Mouse (Mus musculus) cerebellum, adult 9-10 months (tissue): ENCODE measurements at regions not wholly inside any gene's neighbourhood (a gene's known extent, or its start where the extent isn't known, plus 50 kb on each side); places are given as distances from the start of the nearest gene placed in this dataset.
"Not testable (repeated sequence)": the region's sequence is repeated elsewhere in the genome, so short reads cannot be mapped to it uniquely, and the experiment has no call there.

Experiments
- DNase-seq: peaks from one replicate; pipeline ENCODE4 v3.0.0; 2022

DNA sequence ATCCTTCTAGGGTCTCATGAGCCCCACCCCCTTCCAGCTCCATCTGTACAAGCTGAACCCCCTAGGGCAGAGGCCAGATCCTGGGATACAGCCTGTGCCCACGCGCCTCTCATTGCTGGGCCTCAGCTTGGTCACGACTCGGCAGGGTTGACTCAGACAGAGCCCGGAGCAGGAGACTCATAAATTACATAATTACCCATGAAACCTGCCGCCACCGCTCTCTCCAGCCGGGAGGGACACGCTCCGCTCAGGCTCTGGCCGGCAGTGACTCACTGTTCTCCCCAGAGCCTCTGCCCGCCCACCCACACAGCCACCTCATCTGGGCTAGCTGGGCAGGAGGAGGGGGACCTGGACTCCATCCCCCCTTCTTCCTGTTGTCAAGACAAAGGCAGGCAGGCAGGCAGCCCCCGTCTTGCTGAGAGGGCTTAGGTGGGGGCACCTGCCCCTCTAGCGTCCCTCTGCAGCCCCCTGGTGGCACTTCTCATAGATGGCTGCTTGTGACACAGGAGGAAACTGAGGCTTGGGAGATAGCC, 149.6 kb upstream of the Rtl1 start:
- peak; percentile 46 for DNase-seq

DNA sequence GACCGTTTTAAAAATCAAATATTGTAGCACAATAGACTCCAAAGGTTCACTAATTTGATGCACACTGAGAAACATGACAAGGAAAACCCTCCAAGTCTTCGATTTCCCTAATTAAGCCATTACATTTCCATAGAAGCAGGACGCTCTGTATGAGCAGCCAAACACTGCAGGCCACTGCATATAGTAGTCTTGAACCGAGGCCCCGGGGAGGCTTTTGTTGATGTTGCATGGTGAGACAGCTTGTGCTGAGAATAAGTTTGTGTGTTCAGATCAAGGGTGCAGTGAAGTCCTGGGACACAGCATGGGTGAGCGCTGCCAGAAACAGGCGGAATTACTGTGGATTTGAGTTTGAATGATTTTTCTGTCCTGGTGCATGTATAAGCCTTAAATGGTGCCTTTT, 154.9 kb upstream of the Rtl1 start:
- no peak for DNase-seq

DNA sequence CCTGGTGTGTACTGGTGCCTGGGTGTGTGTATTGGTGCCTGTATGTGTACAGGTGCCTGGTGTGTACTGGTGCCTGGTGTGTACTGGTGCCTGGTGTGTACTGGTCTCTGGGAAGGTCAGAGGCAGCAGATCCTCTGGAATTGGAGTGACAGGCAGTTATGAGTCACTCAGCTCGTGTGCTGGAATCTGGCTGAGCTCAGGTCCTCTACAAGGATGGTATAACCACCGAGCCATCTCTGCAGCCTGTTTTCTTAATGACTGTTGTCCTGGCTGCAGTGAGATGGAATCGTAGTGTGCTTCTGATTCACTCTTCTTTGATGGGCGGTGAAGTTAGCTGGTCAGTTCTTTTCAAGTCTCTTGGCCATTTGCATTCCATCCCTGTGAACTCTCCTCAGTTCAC, 164.2 kb upstream of the Rtl1 start:
- no peak for DNase-seq

DNA sequence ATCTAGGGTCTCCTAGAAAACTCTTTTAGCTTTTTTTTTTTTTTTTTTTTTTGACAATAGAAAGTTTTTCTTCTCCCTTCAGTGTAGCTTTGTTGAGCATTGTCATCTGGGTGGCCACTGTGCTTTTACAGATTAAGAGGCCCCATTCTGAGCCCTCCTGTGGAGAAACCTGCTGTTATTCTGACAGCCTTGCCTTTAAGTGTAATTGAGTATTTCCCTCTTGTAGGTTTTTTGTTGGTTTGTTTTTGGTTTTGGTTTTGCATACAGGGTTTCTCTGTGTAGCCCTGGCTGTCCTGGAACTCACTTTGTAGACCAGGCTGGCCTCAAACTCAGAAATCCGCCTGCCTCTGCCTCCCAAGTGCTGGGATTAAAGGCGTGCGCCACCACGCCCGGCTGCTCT, 166.5 kb upstream of the Rtl1 start:
- not testable (repeated sequence) for DNase-seq

DNA sequence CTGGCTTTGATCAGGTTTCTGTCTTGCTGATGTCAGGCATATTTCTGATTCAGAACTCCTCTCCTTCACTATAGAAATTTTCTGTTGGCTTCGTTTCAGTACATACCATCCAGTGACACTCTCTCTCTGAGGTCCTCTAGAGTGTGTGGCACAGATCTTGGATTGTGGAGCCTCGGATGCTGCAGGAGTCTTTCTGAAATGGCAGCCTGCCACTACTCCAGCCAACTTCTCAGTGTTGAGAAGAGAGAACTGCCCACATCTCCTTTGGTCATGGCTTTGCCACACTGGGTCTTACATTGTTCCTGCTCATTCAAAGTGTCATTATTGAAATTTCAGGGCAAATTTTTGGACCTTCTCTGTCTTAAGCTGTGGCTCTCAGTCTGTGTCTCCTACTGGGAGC, 172.4 kb upstream of the Rtl1 start:
- no peak for DNase-seq

DNA sequence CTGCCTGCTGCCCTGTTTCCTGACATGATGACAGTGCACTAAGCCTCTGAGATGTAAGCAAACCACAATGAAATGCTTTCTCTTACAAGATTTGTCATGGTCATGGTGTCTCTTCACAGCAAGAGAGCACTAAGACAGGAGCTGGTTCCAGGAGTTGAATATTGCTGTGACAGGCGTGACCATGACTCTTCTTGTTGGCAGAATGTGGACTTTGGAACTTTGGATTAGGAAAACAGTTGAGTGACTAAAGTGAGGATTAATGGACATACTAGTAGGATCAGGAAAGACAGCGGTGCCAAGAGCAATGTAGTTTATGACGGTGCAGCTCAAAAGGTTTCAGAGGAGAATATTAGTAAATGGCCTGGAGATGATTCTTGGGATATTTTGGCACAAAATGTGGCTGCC, 173.8 kb upstream of the Rtl1 start:
- DNase-seq, result no peak

DNA sequence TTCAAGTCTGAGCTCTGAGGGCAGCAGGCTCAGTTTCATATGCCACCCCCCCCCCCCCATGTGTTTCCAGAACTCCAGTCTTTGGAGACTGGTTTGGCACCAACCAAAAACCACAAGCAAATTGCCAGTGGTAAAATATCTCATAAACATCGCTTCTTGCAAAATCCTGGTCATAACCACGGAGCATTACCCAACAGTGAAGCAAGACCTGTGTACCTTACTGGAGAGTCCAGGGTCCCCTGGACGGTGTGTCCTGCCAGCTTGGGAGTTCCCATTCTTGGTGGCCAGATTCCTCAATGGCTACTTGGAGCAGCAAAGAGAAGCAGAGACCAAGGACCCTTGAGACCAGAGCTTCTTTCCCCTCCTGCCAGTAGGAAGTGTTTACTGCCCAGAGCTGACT, 198.7 kb upstream of the Rtl1 start:
- no peak for DNase-seq

DNA sequence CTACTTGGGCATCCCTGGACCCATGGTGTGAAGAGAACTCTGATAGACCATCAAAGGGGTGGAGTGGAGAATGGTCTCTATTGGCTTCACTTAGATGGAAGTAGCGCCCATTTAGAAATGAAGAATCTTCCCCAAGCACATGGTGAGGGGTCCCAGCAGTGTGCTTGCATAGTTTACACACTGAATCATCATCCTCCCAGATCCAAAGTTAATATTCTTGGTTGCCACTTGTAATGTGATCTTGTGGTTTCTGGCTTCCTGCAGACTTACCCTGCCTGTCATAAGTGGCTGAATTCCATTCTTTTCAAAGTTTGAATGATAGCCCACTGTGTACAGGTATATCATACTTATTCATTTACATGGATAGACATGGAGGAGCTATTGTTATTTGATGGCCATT, 199.3 kb upstream of the Rtl1 start:
- DNase-seq, result no peak

DNA sequence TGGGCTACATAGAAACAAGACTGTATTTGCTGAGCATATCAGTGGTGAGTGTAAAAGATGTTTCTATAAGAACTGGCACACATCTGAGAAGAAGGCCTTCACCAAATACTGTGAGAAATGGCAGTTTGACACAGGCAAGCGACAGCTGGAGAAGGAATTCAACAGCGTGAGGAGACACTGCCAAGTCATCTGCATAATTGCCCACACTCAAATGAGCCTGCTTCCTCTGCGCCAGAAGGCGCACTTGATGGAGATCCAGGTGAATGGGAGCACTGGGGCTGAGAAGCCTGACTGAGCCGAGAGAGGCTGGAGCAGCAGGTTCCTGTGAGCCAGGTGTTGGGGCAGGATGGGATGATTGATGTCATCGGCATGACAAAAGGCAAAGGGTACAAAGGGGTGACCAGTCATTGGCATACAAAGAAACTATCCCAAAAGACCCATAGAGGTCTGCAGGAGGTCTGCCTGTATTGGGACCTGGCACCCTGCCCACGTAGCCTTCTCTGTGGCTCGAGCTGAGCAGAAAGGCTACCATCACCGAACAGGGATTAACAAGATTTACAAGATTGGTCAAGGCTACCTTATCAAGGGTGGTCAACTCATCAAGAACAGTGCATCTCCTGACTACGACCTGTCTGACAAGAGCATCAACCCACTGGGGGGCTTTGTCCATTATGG, 227.2 kb upstream of the Rtl1 start:
- no peak for DNase-seq

DNA sequence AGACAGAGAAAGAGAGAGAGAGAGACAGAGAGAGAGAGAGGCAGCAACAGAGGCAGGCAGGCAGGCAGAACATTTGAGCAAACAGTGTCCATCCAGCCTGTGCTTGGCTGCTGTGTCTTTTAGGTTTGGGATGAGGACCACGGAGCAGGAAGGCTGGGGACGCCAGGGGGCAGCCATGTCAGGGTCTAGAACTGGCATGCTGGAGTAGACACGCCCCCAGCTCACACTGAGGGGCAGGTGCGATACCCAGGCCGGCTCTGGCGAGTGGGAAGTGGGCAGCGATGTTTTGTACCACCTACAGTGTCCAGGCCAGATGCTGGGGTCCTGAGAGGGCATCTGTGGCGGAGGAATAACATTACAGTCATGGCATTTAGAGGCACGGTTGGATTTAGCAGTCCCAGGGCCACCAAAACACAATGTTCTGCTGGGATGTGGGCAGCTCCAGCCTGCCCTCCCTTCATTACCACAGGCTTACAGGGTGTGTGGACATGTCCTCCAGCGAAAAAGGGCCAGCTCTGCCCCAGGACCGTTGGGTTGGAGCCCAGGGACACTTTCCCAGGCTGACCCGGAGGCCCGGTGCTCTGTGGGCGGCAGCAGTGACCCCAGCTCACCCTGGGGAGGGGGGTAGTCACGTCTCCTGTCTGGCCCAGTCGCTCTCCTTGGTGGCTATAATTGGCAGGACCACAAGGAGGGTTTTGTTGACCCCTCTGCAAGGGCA, 230.3 kb upstream of the Rtl1 start:
- no peak for DNase-seq

DNA sequence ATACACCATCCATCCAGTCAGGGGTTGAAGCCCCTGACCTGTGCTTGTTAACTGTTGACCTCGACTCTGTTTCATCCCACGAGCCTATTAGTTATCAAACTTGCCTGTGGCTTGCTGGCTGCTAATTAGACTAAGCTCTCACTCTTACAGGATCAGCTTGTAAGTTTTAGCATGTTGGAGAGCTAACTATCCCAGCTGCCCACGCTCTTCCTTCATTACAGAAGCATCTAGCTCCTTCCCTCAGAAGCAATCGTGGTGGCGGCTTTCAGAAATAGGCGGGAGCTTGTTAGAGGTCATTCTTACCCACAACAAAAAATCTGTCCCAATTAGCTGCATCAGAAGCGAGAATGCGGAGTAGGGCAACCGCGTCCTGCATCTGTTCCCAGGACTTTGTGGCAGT, 232.8 kb upstream of the Rtl1 start:
- DNase-seq, result no peak

DNA sequence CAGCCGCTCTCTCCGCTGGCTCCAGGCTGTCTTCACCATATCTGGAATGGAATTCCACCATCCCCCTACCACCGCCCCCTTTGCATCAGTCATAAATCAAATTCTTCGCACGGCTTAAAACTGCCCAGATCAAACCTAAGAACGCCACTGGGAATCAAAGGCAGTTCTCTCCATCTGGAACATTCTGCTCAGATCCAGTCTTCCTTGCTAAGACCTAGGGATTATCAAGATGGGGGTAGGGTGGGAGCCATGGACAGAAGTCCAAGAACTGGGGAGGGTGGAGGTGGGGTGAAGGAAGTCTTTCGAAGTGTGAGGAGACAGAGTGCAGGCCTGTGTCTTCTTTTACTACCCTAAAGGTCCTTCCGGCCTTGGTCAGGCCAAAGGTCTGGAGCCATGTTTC, 236.4 kb upstream of the Rtl1 start:
- no peak for DNase-seq

DNA sequence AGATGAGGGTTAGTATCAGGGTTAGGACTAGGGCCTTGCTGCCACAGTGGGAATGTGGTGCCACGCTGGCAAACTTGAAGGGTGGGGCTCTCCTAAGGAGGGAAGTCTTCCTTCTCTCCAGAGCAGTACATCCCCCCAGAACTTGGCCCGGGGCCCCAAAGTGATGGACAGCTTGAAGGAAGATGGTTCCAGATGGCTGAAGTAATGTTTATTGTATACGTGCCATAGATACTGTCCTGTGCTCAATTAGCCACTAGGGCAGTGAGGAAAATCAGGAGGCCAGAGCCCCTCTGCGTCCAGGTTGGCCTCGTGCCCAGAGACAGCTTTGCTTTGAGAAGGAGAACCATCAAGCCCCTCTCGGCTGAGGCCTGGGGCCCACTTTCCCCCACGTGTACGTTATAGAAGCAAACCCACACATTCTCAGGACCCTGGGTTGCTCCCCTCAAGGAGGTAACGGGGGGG, 239.0 kb upstream of the Rtl1 start:
- DNase-seq, result no peak

DNA sequence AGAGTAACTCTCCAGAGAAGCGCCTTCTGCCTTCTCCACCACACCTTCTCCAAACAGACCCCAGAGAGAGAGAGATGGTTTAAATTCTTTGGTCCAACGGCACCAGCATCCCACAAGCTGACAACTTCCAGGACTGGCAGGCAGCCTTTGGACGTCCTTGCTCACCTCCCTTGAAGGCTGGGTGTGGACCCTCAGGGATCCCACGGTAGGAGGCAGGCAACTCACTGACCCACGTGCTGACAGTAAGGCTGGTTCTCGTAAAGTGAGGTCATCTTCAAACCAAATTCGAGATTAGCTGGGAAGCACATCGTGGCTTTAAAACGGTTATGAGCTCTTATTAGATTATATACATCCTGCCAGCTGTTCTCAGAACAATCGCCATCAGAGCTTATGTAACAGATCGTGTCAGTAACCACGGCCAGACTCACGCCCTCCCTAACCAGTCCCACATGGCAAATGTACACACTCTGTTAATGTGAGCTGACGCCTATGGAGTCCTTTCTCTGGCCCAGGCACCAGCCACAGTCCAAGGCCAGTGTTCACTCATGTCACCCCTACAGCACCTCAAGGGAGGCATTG, 239.9 kb upstream of the Rtl1 start:
- DNase-seq, result no peak

DNA sequence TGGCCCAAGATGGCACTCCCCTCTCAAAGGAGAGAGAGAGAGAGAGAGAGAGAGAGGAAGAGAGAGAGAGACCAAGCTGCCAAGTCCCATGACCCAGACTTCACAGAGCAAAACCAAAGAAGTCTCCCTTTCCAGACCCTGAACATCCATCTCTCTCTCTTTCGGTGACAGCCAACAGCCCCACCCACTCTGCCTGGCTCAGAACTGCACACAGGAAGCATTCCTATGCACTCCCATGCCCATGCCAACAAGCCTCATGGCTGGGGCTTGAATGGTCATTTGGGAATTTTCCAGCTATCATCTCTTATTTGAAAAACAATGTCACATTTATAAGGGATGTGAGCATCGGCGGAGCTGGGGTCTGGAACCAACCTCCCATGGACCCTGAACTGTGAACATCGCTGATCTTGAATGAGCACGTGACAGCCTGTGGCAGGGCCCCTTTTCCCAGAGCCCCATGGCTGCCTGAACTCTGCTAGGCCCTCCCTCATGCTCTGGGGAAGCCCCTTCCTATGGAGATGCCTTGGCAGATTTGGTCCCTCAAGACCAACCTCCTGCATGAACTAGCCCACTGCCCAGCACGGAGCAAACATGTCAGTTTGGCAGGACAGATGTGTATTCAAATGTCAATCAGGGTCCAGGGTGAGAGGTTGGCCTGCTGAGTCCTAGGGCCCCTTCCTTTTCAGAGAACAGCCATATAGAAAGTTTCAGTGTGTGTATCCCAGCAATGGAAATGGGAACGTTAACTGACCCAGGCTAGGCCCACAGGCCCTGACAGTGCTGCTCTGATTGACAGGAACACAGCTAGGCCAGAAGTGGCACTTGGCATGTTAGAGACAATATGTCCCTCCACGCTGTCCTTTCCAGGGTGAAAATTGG, 244.8 kb upstream of the Rtl1 start:
- DNase-seq, result no peak

DNA sequence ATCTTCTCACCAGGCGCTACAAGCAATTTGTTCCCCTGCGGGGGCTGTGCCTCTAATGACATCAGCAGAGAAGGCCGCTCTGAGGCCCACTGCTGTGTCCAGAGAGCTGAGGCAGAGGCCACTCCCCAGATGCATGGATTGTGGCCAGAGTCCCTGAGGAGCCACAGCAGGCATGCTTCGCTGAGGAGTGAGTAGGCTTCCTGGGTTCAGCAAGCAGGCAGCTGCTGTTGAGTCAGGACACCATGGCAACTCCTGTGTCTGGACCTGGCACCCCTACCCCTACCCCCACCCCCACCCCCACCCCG, 245.4 kb upstream of the Rtl1 start:
- DNase-seq, result no peak

DNA sequence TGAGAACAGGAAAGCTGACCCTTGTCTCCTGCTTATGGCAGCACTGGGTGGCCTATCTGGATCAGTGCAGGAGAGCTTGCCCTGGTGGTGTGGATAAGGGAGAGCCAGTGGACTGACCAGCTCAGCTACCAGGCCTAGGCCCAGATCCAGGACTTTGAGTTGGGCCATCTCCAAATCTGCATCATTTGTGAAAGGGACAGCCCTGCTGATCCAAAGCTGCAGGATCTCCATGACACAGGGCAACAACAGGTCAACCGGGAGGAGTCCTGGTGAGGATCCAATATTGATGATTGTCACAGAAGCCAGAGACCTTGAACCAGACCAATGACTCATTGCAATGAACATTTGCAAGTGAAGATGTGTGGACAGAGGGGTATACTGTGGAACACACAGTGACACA, 256.2 kb upstream of the Rtl1 start:
- DNase-seq, result no peak

DNA sequence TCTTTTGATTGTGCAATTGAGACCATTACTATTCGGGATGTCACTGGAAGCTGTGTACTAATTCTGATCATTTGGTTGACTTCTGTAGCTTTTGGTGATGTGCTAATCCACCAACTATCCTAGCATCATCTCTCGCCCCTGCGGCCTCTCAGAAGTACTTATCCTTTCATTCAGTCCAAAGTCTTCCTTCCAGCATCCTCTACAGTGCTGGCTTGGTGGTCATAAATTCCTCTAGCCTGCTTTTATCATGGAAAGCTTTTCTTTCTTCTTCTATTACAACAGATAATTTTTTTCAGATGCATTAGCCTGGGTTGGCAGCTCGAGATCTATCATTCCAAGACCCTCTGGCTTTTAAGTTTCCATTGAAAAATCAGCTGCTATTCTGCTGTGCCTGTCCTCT, 257.6 kb upstream of the Rtl1 start:
- DNase-seq, result no peak

DNA sequence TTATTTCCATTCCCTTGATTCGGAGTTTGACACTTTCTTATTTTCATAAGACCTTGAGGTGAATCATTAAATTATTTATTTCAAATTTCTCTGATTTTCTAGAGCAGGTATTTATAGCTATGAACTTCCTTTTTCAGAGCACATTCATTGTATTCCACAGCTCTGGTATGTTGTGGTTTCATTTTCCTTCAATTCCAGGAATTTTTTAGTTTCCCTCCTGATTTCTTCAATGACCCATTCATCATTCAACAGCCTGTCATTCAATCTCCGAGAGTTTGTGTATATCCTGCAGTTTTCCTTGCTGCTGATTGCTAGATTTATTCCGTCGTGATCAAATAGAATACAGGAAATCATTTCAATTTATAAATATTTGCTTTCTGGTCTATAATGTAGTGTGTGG, 264.7 kb upstream of the Rtl1 start:
- no peak for DNase-seq

DNA sequence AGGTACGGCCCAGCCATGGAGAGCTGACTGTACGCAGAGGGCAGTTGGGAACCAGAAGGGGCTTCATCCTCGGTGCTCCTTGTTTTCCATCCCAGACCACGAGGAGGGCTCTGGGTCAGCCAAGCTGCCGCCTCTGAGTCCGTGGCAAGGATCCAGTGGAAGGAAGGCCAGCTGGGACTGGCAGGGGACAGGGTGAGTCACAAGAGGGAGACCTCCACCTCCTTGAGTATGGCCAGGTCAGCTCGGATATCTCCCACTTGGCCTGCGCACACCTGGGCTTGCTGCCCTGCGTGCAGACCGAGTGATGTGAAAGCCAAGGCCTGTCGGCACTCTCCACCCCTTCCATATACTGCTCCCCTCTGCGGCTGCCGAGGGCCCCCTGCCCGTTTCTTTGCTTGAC, 270.9 kb upstream of the Rtl1 start:
- no peak for DNase-seq

DNA sequence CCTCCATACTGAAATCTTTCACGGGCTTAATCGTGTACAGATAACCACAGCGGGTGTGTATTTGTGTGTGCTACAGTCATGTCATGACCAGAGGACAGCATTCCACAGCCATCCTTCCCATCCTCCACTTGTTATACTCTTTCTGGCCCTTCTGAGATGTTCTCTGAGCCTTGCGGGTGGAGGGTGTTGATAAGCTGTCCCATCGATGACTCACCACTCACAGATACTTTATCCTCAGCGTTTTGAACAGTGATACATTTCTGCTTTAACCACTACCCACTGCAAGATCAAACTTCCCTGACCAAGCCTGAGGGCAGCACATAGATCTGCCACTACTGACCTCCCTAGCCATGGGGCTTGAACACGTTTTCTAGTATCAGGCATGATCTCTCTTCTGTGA, 274.3 kb upstream of the Rtl1 start:
- DNase-seq, result no peak

DNA sequence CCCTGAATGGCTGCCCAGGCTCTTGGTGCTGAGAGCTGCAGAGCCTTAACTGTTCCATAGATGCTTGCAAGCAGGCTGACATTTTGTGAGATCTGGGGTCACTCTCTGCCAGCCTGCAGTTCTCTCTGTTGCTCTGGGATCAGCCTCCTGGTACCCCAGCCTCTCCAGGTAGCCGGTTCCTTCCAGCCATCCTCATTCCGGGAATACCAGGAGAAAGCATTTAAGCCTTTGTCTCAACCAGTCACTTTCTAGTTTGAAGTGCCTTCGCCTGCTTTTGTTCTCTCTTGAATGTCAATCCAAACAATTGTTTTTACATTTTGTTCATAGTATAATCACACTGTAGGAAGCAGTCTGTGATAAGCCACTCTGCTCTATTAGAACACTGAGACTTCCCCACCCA, 281.0 kb upstream of the Rtl1 start:
- DNase-seq, result no peak

DNA sequence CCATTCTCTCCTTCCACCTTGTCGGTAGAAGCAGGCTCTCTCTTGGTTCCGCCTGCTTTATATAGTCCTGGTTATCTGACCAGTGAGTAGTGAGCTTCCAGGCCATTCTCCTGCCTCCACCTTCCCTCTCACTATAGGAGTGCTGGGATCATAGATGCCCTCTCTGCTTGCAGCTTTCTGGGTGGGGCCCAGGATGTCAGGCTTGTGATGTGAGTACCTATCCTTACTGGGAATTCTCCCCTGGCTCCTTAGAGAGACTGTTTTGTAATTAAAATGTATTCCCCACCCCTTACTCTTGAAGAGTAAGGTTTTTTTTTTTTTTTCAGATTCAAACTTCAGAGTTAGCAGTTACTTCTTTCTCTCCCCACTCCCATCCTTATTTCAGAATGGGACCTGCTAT, 291.1 kb upstream of the Rtl1 start:
- no peak for DNase-seq

DNA sequence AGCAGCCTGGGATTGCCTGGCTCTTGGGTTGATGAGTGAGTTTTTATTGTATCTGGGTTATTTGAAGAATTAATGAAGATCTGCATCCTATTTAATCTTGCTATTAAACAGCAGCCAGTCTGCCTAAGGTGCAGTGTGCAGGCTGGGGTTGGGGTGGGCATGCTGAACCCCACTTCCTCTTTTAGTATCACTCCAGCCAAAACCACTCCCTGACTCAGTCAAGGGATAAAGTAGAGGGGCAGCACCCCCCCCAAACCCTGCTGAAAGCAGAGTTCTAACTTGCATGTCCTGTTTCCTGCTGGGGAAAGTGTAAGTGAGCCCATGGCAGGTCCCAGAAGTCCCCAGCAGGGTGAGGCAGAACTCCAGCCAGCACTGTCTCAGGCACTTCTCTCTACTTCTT, 292.7 kb upstream of the Rtl1 start:
- no peak for DNase-seq
